ENCODE assay signal across 8 mouse cellular contexts in genomic region chr7:25781937-25782610, GRCm38 (mm10). TPM values are rescaled to one million over a fixed set of nuclear protein-coding genes. Genes with fewer than 3 reads are reported as not detected.
DNase-seq lines count a peak whose midpoint lies in the region; ATAC-seq and TF ChIP-seq lines count a peak whose summit lies in the region.

No protein-coding gene starts in this region.

- no peak for DNase-seq in heart, embryonic 10.5 days (ENCODE audit: low spot score)
- DNase-seq in heart, postnatal 25 days (ENCODE audit: low spot score) = no peak
- peak; percentile 19 for DNase-seq in brain, embryonic 14.5 days (ENCODE audit: low read depth)
- no peak for DNase-seq in testis, postnatal 10 days (ENCODE audit: low spot score)
- no peak for DNase-seq in frontal cortex, postnatal 14 days (ENCODE audit: low spot score in 2 of 2)
- no peak for DNase-seq in left cerebral cortex, postnatal 25 days (ENCODE audit: low spot score in 2 of 2)

- H3K4me1 ChIP-seq in heart, embryonic 10.5 days = peaks cover 51% of the 10 kb centered on the region
- peaks cover 11% of the 10 kb centered on the region for H3K4me1 ChIP-seq in hindbrain, embryonic 16.5 days (ENCODE audit: control insufficient read depth, insufficient read depth, low read depth, low read length)

- H3K9ac ChIP-seq in hindbrain, embryonic 16.5 days (ENCODE audit: low read depth, low read length) = peak overlapping the region; percentile 68

- no peak for TF ChIP-seq POLR2A in brain, embryonic 14.5 days (IDR thresholded peaks at IDR 0.05; ENCODE audit: borderline replicate concordance, extremely low read depth, insufficient read depth, insufficient read length, poor library complexity, severe bottlenecking)

- peak; percentile 25 for ATAC-seq in hindbrain, embryonic 16.5 days
- peak; percentile 12; the same call in 1 of the 2 replicates for ATAC-seq in megakaryocyte progenitor cell, adult 5-6 weeks (replicated peaks; ENCODE audit: poor library complexity)

- no peaks in the 10 kb centered on the region for H3K27me3 ChIP-seq in heart, embryonic 10.5 days (ENCODE audit: insufficient read depth, poor library complexity, severe bottlenecking)
- H3K27me3 ChIP-seq in hindbrain, embryonic 16.5 days (replicated peaks; ENCODE audit: control insufficient read depth, insufficient read depth, low read length) = no peaks in the 10 kb centered on the region; the same call in 1 of the 2 replicates

- peak overlapping the region; percentile 87 for H3K4me2 ChIP-seq in hindbrain, embryonic 16.5 days (ENCODE audit: low read length)

- peak overlapping the region; percentile 58 for H3K4me3 ChIP-seq in heart, embryonic 10.5 days
- peak overlapping the region; percentile 43 for H3K4me3 ChIP-seq in hindbrain, embryonic 16.5 days (ENCODE audit: low read length)

- no peaks in the 10 kb centered on the region for H3K9me3 ChIP-seq in heart, embryonic 10.5 days
- no peaks in the 10 kb centered on the region for H3K9me3 ChIP-seq in hindbrain, embryonic 16.5 days (ENCODE audit: control insufficient read depth, low read length)

- H3K27ac ChIP-seq in heart, embryonic 10.5 days = peak overlapping the region; percentile 85
- H3K27ac ChIP-seq in hindbrain, embryonic 16.5 days (ENCODE audit: low read depth, low read length) = no peak overlapping the region; the same call in 1 of the 2 replicates

- 40% methylated on average over 11 of the region's 11 CpGs for WGBS in heart, embryonic 10.5 days
- WGBS in hindbrain, embryonic 16.5 days = 50% methylated on average over 11 of the region's 11 CpGs

- H3K36me3 ChIP-seq in heart, embryonic 10.5 days = peaks cover 27% of the 10 kb centered on the region
- no peaks in the 10 kb centered on the region for H3K36me3 ChIP-seq in hindbrain, embryonic 16.5 days (ENCODE audit: control insufficient read depth, insufficient read depth, low read length)

- intact Hi-C loops in heart, postnatal 25 days (cut with DNase I) = no loop called here
- intact Hi-C loops in left cerebral cortex, postnatal 25 days (cut with DNase I) = no loop called here

- no peak for TF ChIP-seq CTCF in brain, embryonic 14.5 days (IDR thresholded peaks at IDR 0.05; ENCODE audit: borderline replicate concordance, extremely low read depth, insufficient read depth, insufficient read length)

RNA-seq across cellular contexts. Expression of gene Axl, which starts 6.4 kb away (rescaled TPM):
- polyA plus RNA-seq in heart, embryonic 10.5 days (2016; fragmentation: Nextera tagmentation; extraction: Ambion mirVana) = 53.3 and 54.3 TPM in 2 replicates
- 10 to 100 TPM; 78.6 to 99.4 TPM for total RNA-seq in heart, postnatal 25 days (2021)
- 14.3 and 18.8 TPM in 2 replicates for polyA plus RNA-seq in brain, embryonic 14.5 days (2012; rRNA removed)
- 18.1 and 25.5 TPM in 2 replicates for polyA plus RNA-seq in hindbrain, embryonic 16.5 days (2015; fragmentation: Nextera tagmentation; extraction: Ambion mirVana)
- total RNA-seq in megakaryocyte progenitor cell, adult 5-6 weeks (2015) = 1.1 and 2.3 TPM in 2 replicates
- 1.5 and 1.9 TPM in 2 replicates for total RNA-seq in megakaryocyte progenitor cell, adult 5-6 weeks (2017)
- total RNA-seq in left cerebral cortex, postnatal 25 days (2021) = 10 to 100 TPM; 33.6 to 37.2 TPM

RNA-seq across cellular contexts. Expression of gene Hnrnpul1, which starts 27.5 kb away (rescaled TPM):
- polyA plus RNA-seq in heart, embryonic 10.5 days (2016; fragmentation: Nextera tagmentation; extraction: Ambion mirVana) = 45.3 and 54.6 TPM in 2 replicates
- 10 to 100 TPM; 77.8 TPM for total RNA-seq in heart, postnatal 25 days (2021)
- 34.7 and 70.2 TPM in 2 replicates for polyA plus RNA-seq in brain, embryonic 14.5 days (2012; rRNA removed)
- polyA plus RNA-seq in hindbrain, embryonic 16.5 days (2015; fragmentation: Nextera tagmentation; extraction: Ambion mirVana) = 32.3 and 37.6 TPM in 2 replicates
- total RNA-seq in megakaryocyte progenitor cell, adult 5-6 weeks (2015) = 132 and 135 TPM in 2 replicates
- total RNA-seq in megakaryocyte progenitor cell, adult 5-6 weeks (2017) = 126 and 141 TPM in 2 replicates
- total RNA-seq in left cerebral cortex, postnatal 25 days (2021) = 100 to 1,000 TPM in 1 of 2 experiments, 10 to 100 TPM in 1; 98.4 to 105 TPM

RNA-seq across cellular contexts. Expression of gene Cyp2s1, which starts 34.6 kb away (rescaled TPM):
- 4.7 and 5.5 TPM in 2 replicates for polyA plus RNA-seq in heart, embryonic 10.5 days (2016; fragmentation: Nextera tagmentation; extraction: Ambion mirVana)
- 1 to 10 TPM; 5.8 to 6.3 TPM for total RNA-seq in heart, postnatal 25 days (2021)
- polyA plus RNA-seq in brain, embryonic 14.5 days (2012; rRNA removed) = 1.7 and 2.0 TPM in 2 replicates
- 4.1 and 4.6 TPM in 2 replicates for polyA plus RNA-seq in hindbrain, embryonic 16.5 days (2015; fragmentation: Nextera tagmentation; extraction: Ambion mirVana)
- total RNA-seq in megakaryocyte progenitor cell, adult 5-6 weeks (2015) = 0.17 TPM in 1 of 2 replicates, not detected in the other
- not detected in 2 replicates for total RNA-seq in megakaryocyte progenitor cell, adult 5-6 weeks (2017)
- total RNA-seq in left cerebral cortex, postnatal 25 days (2021) = 1 to 10 TPM; 1.6 to 4.9 TPM

Comparison
In these comparisons a context has a peak if more than half of its experiments do, and no peak if none do; other contexts are left out.
1. RNA of gene Axl, which starts 6.4 kb away (total RNA-seq): 78.6 to 99.4 TPM in heart, postnatal 25 days and 33.6 to 37.2 TPM in left cerebral cortex, postnatal 25 days; 1.1 to 2.3 TPM in megakaryocyte progenitor cell, adult 5-6 weeks; every median in the first group is over 10 times any median in the second.